Comparison of ENCODE assay signal across 26 mouse cellular contexts in genomic region chr6:128279608-128280007, GRCm38 (mm10). TPM values are rescaled to one million over a fixed set of nuclear protein-coding genes. Genes with fewer than 3 reads are reported as not detected.
DNase-seq lines count a peak whose midpoint lies in the region; ATAC-seq lines count a peak whose summit lies in the region.
"Had no signal": no experiment of that assay in that cellular context is flagged by ENCODE, and none has a peak within 500 bp of the region (broad histone marks: within the 10 kb centered on the region; RNA-seq: fewer than 3 reads in every experiment).

No protein-coding gene starts in this region.

- ATAC-seq in kidney, embryonic 14.5 days (ENCODE audit: low FRiP score, low TSS enrichment), result peak; percentile 85
- no peak for ATAC-seq in neural tube, embryonic 15.5 days (ENCODE audit: low FRiP score)
- no peak for ATAC-seq in limb, embryonic 12.5 days (ENCODE audit: insufficient number of reproducible peaks, insufficient read depth, low FRiP score, low TSS enrichment, low read depth)
- ATAC-seq: activated CD4-positive, CD25-positive, alpha-beta regulatory T cell, adult 4 months; inflammation-experienced regulatory T-cells, adult 6 months; lung, postnatal 0 days; midbrain, embryonic 15.5 days; Patski had no signal

- no peak overlapping the region for H3K4me3 ChIP-seq in kidney, embryonic 14.5 days (ENCODE audit: low read length)
- no peak overlapping the region for H3K4me3 ChIP-seq in neural tube, embryonic 15.5 days (replicated peaks)
- no peak overlapping the region for H3K4me3 ChIP-seq in limb, embryonic 12.5 days (replicated peaks)
- H3K4me3 ChIP-seq: forebrain, embryonic 10.5 days; gastrocnemius, adult 2 months; heart, embryonic 12.5 days; hindbrain, embryonic 13.5 days; midbrain, embryonic 15.5 days had no signal

- WGBS in kidney, embryonic 14.5 days, result 9% methylated on average over 5 of the region's 5 CpGs
- 36% methylated on average over 5 of the region's 5 CpGs for WGBS in neural tube, embryonic 15.5 days
- WGBS in limb, embryonic 12.5 days, result 19% methylated on average over 5 of the region's 5 CpGs

- no peak for DNase-seq in kidney, postnatal 14 days
- DNase-seq in neural tube, embryonic 10.5 days (ENCODE audit: extremely low spot score, low spot score), result peak; percentile 48
- DNase-seq in thymus, postnatal 0 days (ENCODE audit: low spot score), result no peak
- no peak for DNase-seq in adrenal gland, adult 8-10 months
- no peak for DNase-seq in cerebellum, adult 11 months
- DNase-seq: adrenal gland, postnatal 14 days; cerebellum, postnatal 10 days; gastrocnemius, adult 2 months; heart, postnatal 14 days; kidney, postnatal 25 days; layer of hippocampus, adult 9-11 months; liver; right cerebral cortex, adult 18-20 months; thymus, postnatal 36 days had no signal

- no peak overlapping the region for H3K27ac ChIP-seq in kidney, embryonic 14.5 days (ENCODE audit: low read depth, low read length)
- H3K27ac ChIP-seq in neural tube, embryonic 15.5 days (replicated peaks), result no peak overlapping the region
- peak overlapping the region; percentile 66; the same call in 1 of the 2 replicates for H3K27ac ChIP-seq in limb, embryonic 12.5 days
- H3K27ac ChIP-seq: gastrocnemius, adult 2 months; hindbrain, embryonic 13.5 days; midbrain, embryonic 15.5 days had no signal

- H3K4me1 ChIP-seq in kidney, embryonic 14.5 days (ENCODE audit: control insufficient read depth, insufficient read depth, low read length), result peaks cover 4% of the 10 kb centered on the region; the same call in 1 of the 2 replicates
- no peaks in the 10 kb centered on the region for H3K4me1 ChIP-seq in neural tube, embryonic 15.5 days
- H3K4me1 ChIP-seq in limb, embryonic 12.5 days (replicated peaks), result peaks cover 16% of the 10 kb centered on the region
- H3K4me1 ChIP-seq: midbrain, embryonic 15.5 days had no signal

- no peaks in the 10 kb centered on the region for H3K9me3 ChIP-seq in kidney, embryonic 14.5 days (ENCODE audit: control insufficient read depth, low read length)
- no peaks in the 10 kb centered on the region for H3K9me3 ChIP-seq in neural tube, embryonic 15.5 days (replicated peaks)
- no peaks in the 10 kb centered on the region for H3K9me3 ChIP-seq in limb, embryonic 12.5 days
- H3K9me3 ChIP-seq: forebrain, embryonic 10.5 days; heart, embryonic 12.5 days; hindbrain, embryonic 13.5 days; midbrain, embryonic 15.5 days had no signal

- H3K4me2 ChIP-seq in kidney, embryonic 14.5 days (replicated peaks; ENCODE audit: low read depth, low read length), result no peak overlapping the region
- no peak overlapping the region for H3K4me2 ChIP-seq in neural tube, embryonic 15.5 days
- H3K4me2 ChIP-seq in limb, embryonic 12.5 days, result no peak overlapping the region
- H3K4me2 ChIP-seq: heart, embryonic 12.5 days; hindbrain, embryonic 13.5 days; midbrain, embryonic 15.5 days had no signal

- H3K27me3 ChIP-seq in kidney, embryonic 14.5 days (ENCODE audit: control insufficient read depth, insufficient read depth, low read length), result no peaks in the 10 kb centered on the region
- H3K27me3 ChIP-seq in neural tube, embryonic 15.5 days (replicated peaks), result no peaks in the 10 kb centered on the region
- no peaks in the 10 kb centered on the region for H3K27me3 ChIP-seq in limb, embryonic 12.5 days
- H3K27me3 ChIP-seq: CH12.LX; heart, embryonic 12.5 days; midbrain, embryonic 15.5 days; Patski had no signal

- H3K36me3 ChIP-seq in kidney, embryonic 14.5 days (ENCODE audit: control insufficient read depth, insufficient read depth, low read length), result no peaks in the 10 kb centered on the region
- no peaks in the 10 kb centered on the region for H3K36me3 ChIP-seq in neural tube, embryonic 15.5 days
- H3K36me3 ChIP-seq in limb, embryonic 12.5 days, result no peaks in the 10 kb centered on the region
- H3K36me3 ChIP-seq: forebrain, embryonic 10.5 days; heart, embryonic 12.5 days; hindbrain, embryonic 13.5 days; midbrain, embryonic 15.5 days had no signal

- H3K9ac ChIP-seq in kidney, embryonic 14.5 days (ENCODE audit: low read depth, low read length), result no peak overlapping the region
- H3K9ac ChIP-seq in neural tube, embryonic 15.5 days (replicated peaks), result no peak overlapping the region
- H3K9ac ChIP-seq in limb, embryonic 12.5 days (replicated peaks), result no peak overlapping the region
- H3K9ac ChIP-seq: heart, embryonic 12.5 days; hindbrain, embryonic 13.5 days; midbrain, embryonic 15.5 days had no signal

RNA-seq across cellular contexts. Expression of gene Tead4, which starts 21.0 kb away (rescaled TPM):
- polyA plus RNA-seq in kidney, embryonic 14.5 days (2014; fragmentation: Nextera tagmentation; extraction: Ambion mirVana), result 1.5 and 2.2 TPM in 2 replicates
- polyA plus RNA-seq in neural tube, embryonic 15.5 days (2015; fragmentation: Nextera tagmentation; extraction: Ambion mirVana), result 0.89 and 0.93 TPM in 2 replicates
- 3.5 TPM in 2 replicates for polyA plus RNA-seq in limb, embryonic 12.5 days (2016; fragmentation: Nextera tagmentation; extraction: Ambion mirVana)
- 0.19 and 0.36 TPM in 2 replicates for polyA plus RNA-seq in thymus, postnatal 0 days (2015; fragmentation: Nextera tagmentation; extraction: Ambion mirVana)
- 1 to 10 TPM; 1.3 to 4.1 (median 2.6) TPM for total RNA-seq in adrenal gland, adult 8-10 months (2022)
- total RNA-seq: CH12.LX had no signal
- polyA plus RNA-seq: activated CD4-positive, CD25-positive, alpha-beta regulatory T cell, adult 4 months; inflammation-experienced regulatory T-cells, adult 6 months had no signal
